ENCODE assay signal across 8 mouse cellular contexts in genomic region chr8:60993639-60993986, GRCm38 (mm10). TPM values are rescaled to one million over a fixed set of nuclear protein-coding genes. Genes with fewer than 3 reads are reported as not detected.
DNase-seq lines count a peak whose midpoint lies in the region; ATAC-seq and TF ChIP-seq lines count a peak whose summit lies in the region.

No protein-coding gene starts in this region.

- peak overlapping the region; percentile 17; the same call in 1 of the 2 replicates for H3K27ac ChIP-seq in cerebellum, adult 2 months (ENCODE audit: insufficient read depth, low read length)
- peak overlapping the region; percentile 98 for H3K27ac ChIP-seq in testis, adult 2 months (ENCODE audit: control insufficient read depth, insufficient read depth, low read depth, low read length)
- H3K27ac ChIP-seq in limb, embryonic 15.5 days: peak overlapping the region; percentile 95
- peak overlapping the region; percentile 95 for H3K27ac ChIP-seq in stomach, embryonic 16.5 days (ENCODE audit: low read length)

- ATAC-seq in limb, embryonic 15.5 days (ENCODE audit: insufficient number of reproducible peaks, low FRiP score, low TSS enrichment, low read depth): no peak
- peak; percentile 14; the same call in 1 of the 2 replicates for ATAC-seq in stomach, embryonic 16.5 days (ENCODE audit: insufficient read depth, low FRiP score)

- DNase-seq in cerebellum, adult 2 months: no peak
- DNase-seq in cerebellum, adult 9-11 months: no peak
- DNase-seq in testis, postnatal 14 days (ENCODE audit: low spot score): no peak
- no peak for DNase-seq in Muller cell, postnatal 12 days (ENCODE audit: inconsistent ontology term)
- DNase-seq in layer of hippocampus, adult 8-10 months (ENCODE audit: low spot score in 2 of 2): no peak

- no peaks in the 10 kb centered on the region for H3K36me3 ChIP-seq in testis, adult 2 months (ENCODE audit: control insufficient read depth, insufficient read depth, low read length)
- no peaks in the 10 kb centered on the region for H3K36me3 ChIP-seq in limb, embryonic 15.5 days
- H3K36me3 ChIP-seq in stomach, embryonic 16.5 days (ENCODE audit: control insufficient read depth, insufficient read depth, low read length): no peaks in the 10 kb centered on the region

- TF ChIP-seq CTCF in cerebellum, adult 2 months (IDR thresholded peaks at IDR 0.05; ENCODE audit: borderline replicate concordance, insufficient read depth, low read depth, low read length): no peak
- no peak for TF ChIP-seq CTCF in testis, adult 2 months (IDR thresholded peaks at IDR 0.05; ENCODE audit: control insufficient read depth, insufficient read depth, insufficient replicate concordance, low read depth, low read length)

- H3K27me3 ChIP-seq in cerebellum, adult 2 months (ENCODE audit: control insufficient read depth, insufficient read depth, low read length): no peaks in the 10 kb centered on the region
- no peaks in the 10 kb centered on the region for H3K27me3 ChIP-seq in testis, adult 2 months (ENCODE audit: control insufficient read depth, insufficient read depth, low read length)
- H3K27me3 ChIP-seq in limb, embryonic 15.5 days: no peaks in the 10 kb centered on the region
- H3K27me3 ChIP-seq in stomach, embryonic 16.5 days (ENCODE audit: control insufficient read depth, insufficient read depth, low read length): no peaks in the 10 kb centered on the region

- no peak for TF ChIP-seq POLR2A in cerebellum, adult 2 months (IDR thresholded peaks at IDR 0.05; ENCODE audit: borderline replicate concordance, insufficient read depth, low read length)
- no peak for TF ChIP-seq POLR2A in testis, adult 2 months (IDR thresholded peaks at IDR 0.05; ENCODE audit: control insufficient read depth, low read depth, low read length)

- peak overlapping the region; percentile 75 for H3K4me2 ChIP-seq in limb, embryonic 15.5 days
- peak overlapping the region; percentile 93 for H3K4me2 ChIP-seq in stomach, embryonic 16.5 days (ENCODE audit: low read depth, low read length)

- H3K4me3 ChIP-seq in cerebellum, adult 2 months (replicated peaks; ENCODE audit: insufficient read depth, low read depth, low read length): peak overlapping the region; percentile 70
- H3K4me3 ChIP-seq in testis, adult 2 months (ENCODE audit: control insufficient read depth, low read depth, low read length): peak overlapping the region; percentile 94
- peak overlapping the region; percentile 87 for H3K4me3 ChIP-seq in limb, embryonic 15.5 days
- peak overlapping the region; percentile 90 for H3K4me3 ChIP-seq in stomach, embryonic 16.5 days (replicated peaks; ENCODE audit: low read length)

- WGBS in cerebellum, adult 2 months: 3% methylated on average over 12 of the region's 12 CpGs
- 4% methylated on average over 12 of the region's 12 CpGs for WGBS in limb, embryonic 15.5 days
- WGBS in stomach, embryonic 16.5 days: 3% methylated on average over 12 of the region's 12 CpGs

- H3K9ac ChIP-seq in limb, embryonic 15.5 days: peak overlapping the region; percentile 78
- peak overlapping the region; percentile 86 for H3K9ac ChIP-seq in stomach, embryonic 16.5 days (ENCODE audit: low read length)

- peaks cover 2% of the 10 kb centered on the region; the same call in 1 of the 2 replicates for H3K4me1 ChIP-seq in cerebellum, adult 2 months (ENCODE audit: control insufficient read depth, insufficient read depth, low read length)
- H3K4me1 ChIP-seq in testis, adult 2 months (ENCODE audit: control insufficient read depth, insufficient read depth, low read length): no peaks in the 10 kb centered on the region
- peaks cover 3% of the 10 kb centered on the region; the same call in 1 of the 2 replicates for H3K4me1 ChIP-seq in limb, embryonic 15.5 days
- peaks cover 5% of the 10 kb centered on the region for H3K4me1 ChIP-seq in stomach, embryonic 16.5 days (ENCODE audit: control insufficient read depth, insufficient read depth, low read length)

- no peaks in the 10 kb centered on the region for H3K9me3 ChIP-seq in limb, embryonic 15.5 days
- H3K9me3 ChIP-seq in stomach, embryonic 16.5 days (replicated peaks; ENCODE audit: control insufficient read depth, low read length): no peaks in the 10 kb centered on the region

RNA-seq across cellular contexts. Expression of gene Nek1, which starts 0.6 kb away (rescaled TPM):
- polyA plus RNA-seq in cerebellum, adult 2 months (2012; rRNA removed): 22.5 and 23.6 TPM in 2 replicates
- 11.0 and 12.9 TPM in 2 replicates for polyA plus RNA-seq in testis, adult 2 months (2012; rRNA removed)
- 18.8 and 18.9 TPM in 2 replicates for polyA plus RNA-seq in limb, embryonic 15.5 days (2015; fragmentation: Nextera tagmentation; extraction: Ambion mirVana)
- 17.5 and 17.9 TPM in 2 replicates for polyA plus RNA-seq in stomach, embryonic 16.5 days (2015; fragmentation: Nextera tagmentation; extraction: Ambion mirVana)
- 10 to 100 TPM; 27.4 to 33.9 (median 32.3) TPM for total RNA-seq in layer of hippocampus, adult 8-10 months (2022)

RNA-seq across cellular contexts. Expression of gene Clcn3, which starts 10.5 kb away (rescaled TPM):
- polyA plus RNA-seq in cerebellum, adult 2 months (2012; rRNA removed): 81.0 and 82.3 TPM in 2 replicates
- polyA plus RNA-seq in testis, adult 2 months (2012; rRNA removed): 13.2 and 15.6 TPM in 2 replicates
- 17.5 and 17.8 TPM in 2 replicates for polyA plus RNA-seq in limb, embryonic 15.5 days (2015; fragmentation: Nextera tagmentation; extraction: Ambion mirVana)
- 31.0 and 32.7 TPM in 2 replicates for polyA plus RNA-seq in stomach, embryonic 16.5 days (2015; fragmentation: Nextera tagmentation; extraction: Ambion mirVana)
- total RNA-seq in layer of hippocampus, adult 8-10 months (2022): 100 to 1,000 TPM; 113 to 130 (median 120) TPM

Comparison
In these comparisons a context has a peak if more than half of its experiments do, and no peak if none do; other contexts are left out.
1. H3K27ac ChIP-seq: peak in every context shown above with its lines; median percentile 98 in testis, adult 2 months; 95 in limb, embryonic 15.5 days; 95 in stomach, embryonic 16.5 days; 17 in cerebellum, adult 2 months.